Comparison of ENCODE assay signal across 10 mouse cellular contexts in the genomic region with DNA sequence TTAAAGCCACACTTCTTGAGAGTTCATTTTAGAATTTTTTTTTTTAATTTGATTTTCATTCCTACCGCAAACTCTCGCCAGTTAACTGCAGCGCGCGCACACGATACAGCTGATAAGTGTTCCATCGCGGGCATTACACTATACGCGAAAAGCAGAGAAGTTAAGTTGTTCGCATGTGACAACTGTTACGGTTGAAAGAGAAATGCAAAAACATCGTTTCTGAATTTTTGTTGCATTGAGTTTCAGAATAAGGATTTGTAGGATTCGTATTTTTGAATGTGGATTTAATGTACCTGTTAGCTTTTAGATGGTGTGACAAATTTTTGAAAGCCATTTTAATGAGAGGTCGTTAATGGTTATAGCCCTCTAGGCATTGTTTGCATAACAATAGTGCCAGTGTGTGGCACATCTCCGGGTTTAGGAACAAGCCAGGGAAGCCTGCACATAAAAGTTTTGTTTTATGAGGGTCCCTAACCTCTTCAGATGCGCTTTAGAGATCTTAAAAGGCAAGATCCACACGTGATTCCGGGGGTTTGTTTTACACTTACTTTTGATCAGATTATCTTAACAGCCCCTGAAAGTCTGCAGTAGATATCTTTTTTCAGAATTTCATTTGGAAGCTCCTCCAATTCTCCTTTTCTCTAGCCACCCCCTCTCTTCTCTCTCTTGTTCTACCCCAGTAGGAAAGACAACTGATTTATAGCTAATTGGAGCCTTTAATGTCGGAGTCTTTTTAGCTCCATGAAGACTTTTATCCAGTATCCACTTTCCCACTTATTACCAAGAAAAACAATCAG. TPM values are rescaled to one million over a fixed set of nuclear protein-coding genes. Genes with fewer than 3 reads are reported as not detected.
DNase-seq lines count a peak whose midpoint lies in the region; ATAC-seq lines count a peak whose summit lies in the region.
"Had no signal": no experiment of that assay in that cellular context is flagged by ENCODE, and none has a peak within 500 bp of the region (broad histone marks: within the 10 kb centered on the region; RNA-seq: fewer than 3 reads in every experiment).

No protein-coding gene starts in this region.

- peaks cover 5% of the 10 kb centered on the region for H3K4me1 ChIP-seq in midbrain, embryonic 11.5 days (ENCODE audit: control insufficient read depth, insufficient read depth, low read length)
- peaks cover 17% of the 10 kb centered on the region for H3K4me1 ChIP-seq in midbrain, embryonic 13.5 days (replicated peaks)
- peaks cover 14% of the 10 kb centered on the region for H3K4me1 ChIP-seq in stomach, embryonic 15.5 days

- ATAC-seq in midbrain, embryonic 11.5 days (ENCODE audit: low FRiP score) = no peak
- no peak for ATAC-seq in midbrain, embryonic 13.5 days
- ATAC-seq in stomach, embryonic 15.5 days (ENCODE audit: insufficient read depth, low FRiP score, low read depth) = no peak

- H3K9ac ChIP-seq in midbrain, embryonic 11.5 days (ENCODE audit: low read length) = no peak overlapping the region
- no peak overlapping the region for H3K9ac ChIP-seq in midbrain, embryonic 13.5 days (replicated peaks)
- no peak overlapping the region for H3K9ac ChIP-seq in stomach, embryonic 15.5 days
- H3K9ac ChIP-seq: liver, embryonic 14.5 days had no signal

- no peak overlapping the region for H3K4me3 ChIP-seq in midbrain, embryonic 11.5 days (ENCODE audit: low read depth, low read length)
- H3K4me3 ChIP-seq in midbrain, embryonic 13.5 days (replicated peaks) = no peak overlapping the region
- H3K4me3 ChIP-seq in stomach, embryonic 15.5 days (replicated peaks) = peak overlapping the region; percentile 53
- H3K4me3 ChIP-seq: erythroblast, embryonic 14.5 days had no signal

- H3K9me3 ChIP-seq in midbrain, embryonic 11.5 days (ENCODE audit: control insufficient read depth, low read length) = no peaks in the 10 kb centered on the region
- H3K9me3 ChIP-seq in midbrain, embryonic 13.5 days = no peaks in the 10 kb centered on the region
- H3K9me3 ChIP-seq in stomach, embryonic 15.5 days = no peaks in the 10 kb centered on the region

- WGBS in midbrain, embryonic 11.5 days = 3% methylated on average over 20 of the region's 20 CpGs
- WGBS in midbrain, embryonic 13.5 days = 3% methylated on average over 20 of the region's 20 CpGs
- WGBS in stomach, embryonic 15.5 days = 11% methylated on average over 20 of the region's 20 CpGs

- H3K36me3 ChIP-seq in midbrain, embryonic 11.5 days (ENCODE audit: control insufficient read depth, insufficient read depth, low read length) = no peaks in the 10 kb centered on the region
- H3K36me3 ChIP-seq in midbrain, embryonic 13.5 days = no peaks in the 10 kb centered on the region
- H3K36me3 ChIP-seq in stomach, embryonic 15.5 days = no peaks in the 10 kb centered on the region

- DNase-seq in cerebellum, postnatal 10 days = peak; percentile 7 to 42
- DNase-seq in cerebellum, adult 8-10 months = no peak
- peak; percentile 93 for DNase-seq in midbrain, embryonic 11.5 days (ENCODE audit: low spot score, missing footprints)
- DNase-seq in hindlimb bud, embryonic 11.5 days (ENCODE audit: extremely low spot score, low read depth, low spot score) = peak; percentile 64
- no peak for DNase-seq in thymus, postnatal 36 days
- DNase-seq in natural killer cell, adult 2 months (ENCODE audit: low spot score in 2 of 2) = no peak

- H3K27me3 ChIP-seq in midbrain, embryonic 11.5 days (ENCODE audit: control insufficient read depth, insufficient read depth, low read length) = peaks cover 49% of the 10 kb centered on the region
- peaks cover 71% of the 10 kb centered on the region for H3K27me3 ChIP-seq in midbrain, embryonic 13.5 days
- H3K27me3 ChIP-seq in stomach, embryonic 15.5 days (replicated peaks) = peaks cover 37% of the 10 kb centered on the region

- no peak overlapping the region for H3K4me2 ChIP-seq in midbrain, embryonic 11.5 days
- no peak overlapping the region for H3K4me2 ChIP-seq in midbrain, embryonic 13.5 days (replicated peaks)
- H3K4me2 ChIP-seq in stomach, embryonic 15.5 days = peak overlapping the region; percentile 87

- H3K27ac ChIP-seq in midbrain, embryonic 11.5 days (ENCODE audit: low read depth, low read length) = no peak overlapping the region
- no peak overlapping the region for H3K27ac ChIP-seq in midbrain, embryonic 13.5 days
- no peak overlapping the region for H3K27ac ChIP-seq in stomach, embryonic 15.5 days
- H3K27ac ChIP-seq: liver, embryonic 14.5 days had no signal

RNA-seq across cellular contexts. Expression of a gene that starts 1.6 kb away (rescaled TPM):
- 0.60 and 0.77 TPM in 2 replicates for polyA plus RNA-seq in midbrain, embryonic 11.5 days (2014; fragmentation: Nextera tagmentation; extraction: Ambion mirVana)
- 5.0 and 8.6 TPM in 2 replicates for polyA plus RNA-seq in midbrain, embryonic 13.5 days (2015; fragmentation: Nextera tagmentation; extraction: Ambion mirVana)
- 86.6 and 89.8 TPM in 2 replicates for polyA plus RNA-seq in stomach, embryonic 15.5 days (2015; fragmentation: Nextera tagmentation; extraction: Ambion mirVana)
- polyA plus RNA-seq: erythroblast, embryonic 14.5 days had no signal

RNA-seq across cellular contexts. Expression of a gene that starts 48.7 kb away (rescaled TPM):
- polyA plus RNA-seq in midbrain, embryonic 11.5 days (2014; fragmentation: Nextera tagmentation; extraction: Ambion mirVana) = 0.12 TPM in 1 of 2 replicates, not detected in the other
- 0.43 and 0.58 TPM in 2 replicates for polyA plus RNA-seq in midbrain, embryonic 13.5 days (2015; fragmentation: Nextera tagmentation; extraction: Ambion mirVana)
- 1.0 and 1.3 TPM in 2 replicates for polyA plus RNA-seq in stomach, embryonic 15.5 days (2015; fragmentation: Nextera tagmentation; extraction: Ambion mirVana)

Comparison
In these comparisons a context has a peak if more than half of its experiments do, and no peak if none do; other contexts are left out.
1. DNase-seq: peak in cerebellum, postnatal 10 days (2 of 2), midbrain, embryonic 11.5 days (single experiment) and hindlimb bud, embryonic 11.5 days (single experiment); none in cerebellum, adult 8-10 months (single experiment), thymus, postnatal 36 days (0 of 2) and natural killer cell, adult 2 months (0 of 2).